Mouse (Mus musculus) right cerebral cortex, postnatal 14 days (tissue): ENCODE measurements around the gene Creb5.

Source experiments
- DNase-seq: peaks from one replicate; pipeline ENCODE4 v3.0.0; 2022

The Creb5 gene

DNA sequence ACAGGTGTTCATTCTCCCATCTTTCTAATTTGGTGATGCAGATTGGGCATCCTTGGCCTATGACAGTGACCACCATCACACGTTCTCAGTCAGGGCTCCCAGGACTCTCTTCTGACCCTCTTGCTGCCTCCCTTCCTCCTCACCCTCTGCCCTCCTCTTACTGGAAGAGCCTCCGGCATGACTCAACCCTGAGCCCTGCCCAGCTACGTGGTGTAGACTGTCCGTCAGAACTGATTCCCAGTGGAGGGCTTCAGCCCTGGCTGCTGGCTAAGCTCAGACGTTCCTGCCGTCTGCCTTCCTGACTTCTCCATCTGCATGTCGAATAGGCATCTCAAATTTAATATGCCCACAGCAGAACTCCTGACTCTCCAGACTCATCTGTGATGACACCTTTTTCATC is 275.5 kb downstream of the Creb5 start:
- no peak for DNase-seq

DNA sequence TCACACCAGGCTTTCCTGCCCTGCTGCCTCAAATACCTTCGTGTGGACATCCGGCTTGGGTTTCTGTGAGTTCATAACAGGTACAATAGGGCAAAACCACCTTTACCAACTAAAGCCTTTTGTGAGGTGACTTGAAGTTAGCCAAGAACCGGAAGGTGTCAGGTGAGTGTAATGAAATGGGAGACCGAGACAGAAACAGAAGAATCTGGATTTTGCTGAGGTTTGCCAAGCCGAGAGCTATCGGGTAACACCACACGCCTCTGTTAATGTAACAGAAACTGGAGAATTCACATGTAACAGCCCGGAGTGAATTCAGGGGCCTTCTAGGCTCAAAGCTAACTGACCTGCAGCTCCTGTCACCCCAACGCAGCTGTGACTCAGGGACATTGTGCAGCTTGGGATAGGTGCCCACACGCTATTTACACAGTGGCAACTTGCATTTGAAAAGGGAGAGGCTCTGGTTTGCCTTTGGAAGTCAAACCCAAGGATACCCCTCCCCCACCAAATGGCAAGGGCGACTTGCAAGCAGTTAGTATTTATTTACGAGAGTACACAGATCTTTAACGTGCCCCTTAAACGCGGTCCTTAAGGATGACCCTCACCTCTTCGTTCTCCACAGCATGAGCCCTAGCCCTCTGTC is 276.6 kb downstream of the Creb5 start:
- no peak for DNase-seq

DNA sequence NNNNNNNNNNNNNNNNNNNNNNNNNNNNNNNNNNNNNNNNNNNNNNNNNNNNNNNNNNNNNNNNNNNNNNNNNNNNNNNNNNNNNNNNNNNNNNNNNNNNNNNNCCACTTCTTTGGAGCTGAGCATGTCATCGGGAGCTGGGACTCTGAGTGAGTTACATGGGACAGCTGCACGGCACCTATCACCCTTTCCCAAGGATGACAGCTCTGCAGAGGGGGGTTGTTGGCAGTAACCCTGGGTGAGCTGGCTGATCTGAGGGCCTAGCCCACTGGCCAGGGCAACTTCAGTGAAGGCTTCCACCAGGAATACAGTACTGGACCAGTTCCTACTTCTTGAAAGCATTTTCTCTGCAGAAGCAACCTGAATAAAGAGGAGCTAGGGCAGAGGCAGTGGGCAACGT is 282.4 kb downstream of the Creb5 start:
- DNase-seq: no peak

DNA sequence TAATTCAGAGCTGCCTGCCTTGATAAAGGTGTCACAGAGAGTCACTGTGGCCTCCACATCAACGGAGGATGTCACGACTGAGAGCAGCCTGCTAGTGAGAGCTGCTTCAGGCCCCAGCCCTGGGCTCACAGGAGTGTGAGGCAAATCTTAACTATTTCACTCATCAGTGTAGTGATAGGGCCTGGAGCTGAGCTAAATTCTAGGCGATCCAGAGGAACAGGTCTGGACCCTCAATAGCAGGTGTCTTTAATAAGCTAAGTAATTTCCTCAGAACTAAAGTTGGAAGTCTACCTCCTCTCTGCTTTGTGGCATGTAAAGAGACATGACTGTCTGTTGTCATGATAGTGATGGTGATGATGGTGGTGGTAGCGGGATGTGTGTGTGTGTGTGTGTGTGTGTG is 283.8 kb downstream of the Creb5 start:
- no peak for DNase-seq

DNA sequence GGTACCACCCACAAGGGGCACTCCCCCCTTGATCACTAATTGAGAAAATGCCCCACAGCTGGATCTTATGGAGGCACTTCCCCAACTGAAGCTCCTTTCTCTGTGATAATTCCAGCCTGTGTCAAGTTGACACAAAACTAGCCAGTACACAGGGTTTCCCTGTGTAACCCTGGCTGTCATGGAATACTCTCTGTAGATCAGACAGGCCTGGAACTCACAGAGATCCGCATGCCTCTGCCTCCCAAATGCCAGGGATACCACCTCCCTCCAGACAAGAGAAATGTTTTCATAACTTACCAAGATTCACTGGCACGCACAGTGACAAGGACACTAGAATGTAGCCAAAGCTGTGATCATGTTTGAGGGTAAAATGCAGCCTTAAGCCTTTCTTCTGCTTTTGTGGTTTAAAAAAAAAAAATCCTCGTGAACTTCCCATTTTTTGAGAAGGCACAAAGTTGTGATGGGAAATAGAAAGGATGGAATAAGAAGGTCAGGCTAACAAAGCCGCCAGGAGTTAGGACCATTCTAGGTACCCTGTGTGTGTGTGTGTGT is 284.6 kb downstream of the Creb5 start:
- DNase-seq: no peak

DNA sequence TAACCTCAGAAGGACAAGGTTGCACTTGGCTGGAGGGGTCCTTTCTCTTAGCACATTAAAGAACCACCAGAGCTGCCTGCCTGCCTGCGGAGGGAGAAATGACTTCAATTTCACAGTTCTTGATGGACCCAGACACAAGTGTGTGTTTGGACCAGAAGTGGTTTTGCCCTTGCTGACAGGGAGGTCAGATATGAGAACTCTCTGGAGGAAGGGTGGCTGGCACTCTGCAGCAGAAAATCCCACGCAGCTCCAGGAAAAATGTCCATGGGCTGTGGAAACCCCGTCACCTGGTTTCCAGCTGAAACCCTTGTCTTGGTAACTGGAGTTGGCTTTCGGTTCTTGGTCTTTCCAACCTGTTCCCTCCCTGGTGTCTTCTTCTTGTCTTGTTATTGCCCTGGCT is 285.4 kb downstream of the Creb5 start:
- DNase-seq: no peak

DNA sequence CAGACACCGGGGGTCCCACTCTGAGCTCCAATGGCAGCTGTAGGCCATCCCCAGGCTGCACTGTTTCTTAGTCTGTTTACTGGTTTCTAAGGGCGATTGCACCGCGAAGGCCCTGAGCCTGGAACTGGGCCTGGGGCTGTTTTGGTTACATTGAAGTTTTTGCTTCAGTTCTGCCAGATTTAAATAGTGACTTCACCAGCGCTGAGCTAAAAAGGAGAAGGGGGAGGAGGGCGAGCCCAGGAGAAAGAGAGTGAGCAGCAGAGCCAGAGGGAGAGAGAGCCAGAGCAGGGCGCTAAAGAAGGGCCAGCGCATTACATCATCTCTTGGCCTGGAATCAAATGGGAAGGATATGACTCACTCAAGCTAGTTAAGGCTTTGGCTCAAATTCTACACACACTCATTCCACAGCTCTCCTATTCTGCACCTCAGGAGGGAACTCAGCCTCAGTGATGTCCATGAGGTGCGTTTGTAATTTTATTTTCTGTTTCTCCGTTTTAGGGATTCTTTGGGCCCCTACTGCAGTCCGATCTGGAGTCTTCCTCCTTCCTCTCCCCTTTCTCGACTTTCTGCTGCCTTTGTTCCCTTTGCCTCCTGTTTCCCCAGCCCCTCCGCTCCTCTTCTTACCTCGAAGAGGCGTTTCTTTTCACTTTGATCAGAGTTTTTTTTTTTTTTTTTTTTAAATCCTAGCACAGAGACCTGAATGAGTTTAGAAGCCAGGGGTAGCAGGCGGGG is 286.1 kb downstream of the Creb5 start:
- peak; percentile 66 for DNase-seq

DNA sequence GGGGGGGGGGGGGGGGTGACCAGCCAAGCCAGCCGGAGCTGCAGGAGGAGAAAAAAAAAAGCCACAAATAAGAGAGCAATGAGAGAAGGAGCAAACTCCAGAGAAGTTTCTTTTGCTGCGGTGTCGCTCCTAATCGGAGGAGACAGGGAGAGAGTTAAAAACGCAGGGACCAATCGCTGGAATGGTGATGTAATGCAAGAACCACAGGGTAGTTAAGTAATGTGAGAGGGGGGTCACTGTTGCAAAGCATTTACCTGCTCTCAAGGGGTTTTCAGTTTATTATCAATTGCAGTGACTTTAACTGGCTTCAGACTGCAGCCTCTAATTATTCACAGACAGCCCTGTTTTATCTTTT is 286.6 kb downstream of the Creb5 start:
- DNase-seq: no peak

DNA sequence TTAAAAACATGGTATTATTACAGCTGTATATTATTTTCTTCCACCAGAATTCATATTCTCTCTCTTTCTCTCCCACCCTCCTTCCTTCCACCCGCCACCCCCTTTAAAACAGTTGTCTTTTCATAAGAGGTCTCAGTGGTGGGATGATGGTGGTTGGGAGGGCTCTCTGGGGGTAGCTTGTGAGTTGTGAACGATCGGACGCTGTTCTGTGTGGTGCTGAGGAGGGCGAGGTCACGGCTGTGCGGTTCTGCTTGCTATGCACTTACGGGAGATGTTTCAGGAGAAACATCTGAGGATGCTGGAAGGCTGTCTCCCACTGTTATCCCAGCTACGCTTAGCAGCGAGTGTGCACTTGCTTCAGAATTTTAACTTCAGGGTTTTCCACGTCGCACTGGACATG is 287.0 kb downstream of the Creb5 start:
- no peak for DNase-seq

DNA sequence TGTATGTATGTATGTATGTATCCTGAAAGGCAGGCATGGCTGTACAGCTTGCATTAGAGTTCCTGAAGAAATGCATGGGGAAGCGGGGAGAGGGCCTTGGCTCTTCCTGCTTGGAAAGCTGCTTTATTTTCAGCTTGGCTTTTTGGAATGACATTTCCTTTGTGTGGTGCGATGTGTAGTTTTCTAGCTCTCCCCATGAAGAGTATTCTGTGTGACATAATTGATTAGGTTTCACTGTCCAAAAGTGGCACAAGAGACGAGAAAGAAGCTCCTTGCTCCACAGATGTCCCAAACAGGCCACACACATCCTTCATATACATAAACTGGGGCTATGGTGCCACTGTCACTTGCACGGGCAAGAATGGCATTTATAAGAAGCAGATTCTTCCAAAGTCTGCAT is 288.1 kb downstream of the Creb5 start:
- DNase-seq: no peak

DNA sequence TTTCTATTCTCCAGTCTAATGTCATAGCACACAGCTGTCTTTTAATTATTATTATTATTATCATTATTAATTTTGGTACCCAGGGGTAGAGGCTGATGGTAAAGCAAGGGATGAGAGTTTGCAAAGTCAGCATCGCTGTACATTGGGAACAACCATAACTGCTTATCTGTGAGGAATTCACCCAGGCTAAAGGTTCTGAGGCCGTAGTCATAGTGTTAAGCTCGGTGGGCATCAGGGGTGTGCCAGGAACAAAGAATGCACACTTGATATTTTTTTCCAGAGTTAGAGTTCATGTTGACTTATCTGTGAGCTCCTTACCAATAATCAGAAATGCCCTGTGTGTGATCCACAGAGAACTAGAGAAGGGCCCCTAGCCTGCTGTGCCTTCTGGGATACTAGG is 288.8 kb downstream of the Creb5 start:
- no peak for DNase-seq

DNA sequence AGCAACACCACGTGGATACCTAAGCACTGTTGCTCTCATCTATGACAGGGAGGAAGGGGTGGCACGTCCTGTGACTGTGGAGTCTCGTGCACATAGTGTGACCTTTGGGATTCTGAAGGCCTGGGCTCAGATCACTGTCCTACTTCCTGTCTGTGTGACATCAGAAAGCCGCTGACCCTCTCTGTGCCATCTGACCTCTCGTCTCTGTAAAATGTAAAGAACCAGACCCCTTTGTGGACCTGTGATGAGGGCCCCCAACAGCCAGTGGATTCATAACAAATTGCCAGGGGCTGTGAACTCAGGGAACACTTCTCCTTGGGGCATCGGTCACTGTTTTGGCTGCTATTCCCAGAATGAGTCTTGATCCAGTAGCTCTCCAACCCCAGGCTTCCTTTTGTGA is 289.8 kb downstream of the Creb5 start:
- no peak for DNase-seq

DNA sequence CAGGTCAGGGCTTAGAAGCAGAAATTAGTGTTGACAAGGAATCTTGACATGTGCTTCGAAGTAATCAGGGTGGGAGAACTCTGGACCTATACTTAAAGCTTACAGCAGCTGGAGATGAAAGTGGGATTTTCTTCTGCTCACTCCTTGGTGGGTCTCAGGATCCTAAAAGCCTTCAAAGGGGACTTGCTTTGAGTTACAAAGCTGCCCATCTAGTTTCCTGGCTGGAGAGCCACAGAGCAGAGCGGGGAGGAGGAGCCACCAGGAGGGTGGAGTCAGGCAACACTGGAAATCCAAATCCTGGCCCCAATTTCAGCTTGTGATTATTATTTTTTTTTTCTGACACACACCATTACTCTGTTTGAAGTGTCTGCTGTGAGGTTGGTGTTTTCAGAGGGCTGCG is 290.7 kb downstream of the Creb5 start:
- DNase-seq: no peak

DNA sequence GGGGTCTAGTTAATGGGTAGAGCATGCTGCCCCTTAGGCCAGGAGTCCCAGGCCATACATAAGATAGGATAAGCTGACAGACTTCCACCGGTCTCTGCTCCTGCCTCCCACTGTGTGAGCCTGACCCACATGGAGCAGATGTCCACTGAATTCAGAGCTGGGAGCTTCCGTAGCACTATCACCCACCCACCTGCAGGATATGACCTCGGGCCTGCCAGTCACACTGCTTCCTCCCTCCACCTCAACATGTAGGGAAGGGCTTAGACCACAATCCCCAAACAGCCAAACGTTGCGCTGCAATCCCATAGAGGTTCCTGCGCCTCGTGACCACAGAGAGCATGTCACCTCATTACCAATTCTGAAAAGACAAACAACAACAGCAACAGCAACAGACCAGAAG is 293.3 kb downstream of the Creb5 start:
- DNase-seq: no peak

DNA sequence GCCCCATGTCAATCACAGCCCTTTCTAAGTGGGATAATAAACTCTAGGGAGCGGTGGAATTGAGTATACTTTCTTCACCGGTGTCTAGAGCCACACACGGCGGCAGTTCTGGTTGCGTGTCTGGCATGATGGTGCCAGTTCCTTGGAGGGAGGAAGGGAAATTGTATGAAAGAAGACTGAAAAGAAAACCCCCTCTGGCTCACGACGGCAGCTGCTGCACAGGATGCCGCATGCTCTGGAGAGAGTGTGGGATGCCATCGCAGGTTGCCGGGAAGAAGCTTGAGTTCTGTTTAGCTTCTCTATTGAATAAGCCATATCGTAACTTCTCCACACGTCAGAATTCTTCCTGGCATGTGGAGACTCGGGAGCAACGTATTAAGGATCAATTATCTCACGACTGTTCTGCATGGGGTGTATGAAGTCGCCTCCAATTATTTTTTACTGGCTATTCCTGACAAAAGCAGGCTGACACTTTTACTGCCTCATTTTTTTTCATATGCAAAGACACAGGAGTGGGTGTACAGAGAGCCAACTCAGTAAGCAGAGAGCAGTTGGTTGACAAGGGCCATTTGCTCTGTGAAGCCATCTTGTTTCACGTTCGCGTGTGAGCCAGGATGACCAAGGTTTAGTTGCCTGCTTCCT is 296.3 kb downstream of the Creb5 start:
- peak; percentile 39 for DNase-seq

DNA sequence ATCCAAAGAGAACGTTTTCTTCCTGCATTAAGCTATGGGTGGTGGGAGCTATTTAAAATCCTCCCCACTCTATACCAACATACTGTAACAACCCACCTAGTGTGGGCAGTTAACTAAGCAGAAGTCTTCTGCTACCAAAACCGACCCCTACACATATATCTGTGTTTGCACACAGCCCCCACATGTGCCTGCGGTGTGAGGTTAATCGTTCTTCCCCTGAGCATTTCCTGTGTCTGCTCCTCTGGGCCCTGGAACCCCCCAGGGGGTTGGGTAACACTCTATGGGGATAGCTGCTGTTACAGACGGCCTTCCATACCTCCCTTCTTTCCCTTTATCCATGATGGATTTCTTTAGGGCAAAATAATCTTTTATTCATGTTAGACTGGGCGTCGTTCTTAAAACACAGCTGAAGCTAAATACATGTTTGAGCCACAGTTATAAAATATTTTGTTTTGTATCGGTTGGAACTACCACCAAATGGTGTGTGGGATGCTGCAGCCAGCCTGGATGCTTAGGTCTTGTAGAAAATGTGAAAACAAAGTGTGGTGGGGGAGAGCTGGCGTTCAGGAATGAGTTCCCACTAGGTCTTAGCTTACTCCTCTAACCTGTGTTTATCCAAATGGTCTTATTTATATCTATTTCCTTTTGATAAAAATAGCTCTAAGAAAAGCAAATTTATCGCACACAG is 297.8 kb downstream of the Creb5 start:
- DNase-seq: no peak

DNA sequence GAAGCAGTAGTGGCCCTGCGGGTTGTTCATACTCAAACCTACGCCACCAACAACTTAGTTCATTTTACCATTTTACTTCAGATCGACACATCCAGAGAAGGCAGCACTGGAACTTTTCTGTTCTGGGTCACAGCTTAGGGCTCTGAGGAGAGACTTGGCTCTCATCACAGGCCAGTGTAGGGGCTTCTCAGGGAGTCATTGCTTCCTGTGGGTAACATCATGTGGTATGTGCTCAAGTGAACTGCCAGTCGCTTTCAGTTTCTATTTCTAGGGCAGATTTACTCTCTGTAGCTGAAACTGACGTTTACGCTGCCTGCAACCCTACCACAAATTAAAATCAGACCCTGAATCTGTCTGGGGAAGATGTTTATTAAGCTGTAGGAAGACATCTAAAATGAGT is 302.7 kb downstream of the Creb5 start:
- DNase-seq: no peak

DNA sequence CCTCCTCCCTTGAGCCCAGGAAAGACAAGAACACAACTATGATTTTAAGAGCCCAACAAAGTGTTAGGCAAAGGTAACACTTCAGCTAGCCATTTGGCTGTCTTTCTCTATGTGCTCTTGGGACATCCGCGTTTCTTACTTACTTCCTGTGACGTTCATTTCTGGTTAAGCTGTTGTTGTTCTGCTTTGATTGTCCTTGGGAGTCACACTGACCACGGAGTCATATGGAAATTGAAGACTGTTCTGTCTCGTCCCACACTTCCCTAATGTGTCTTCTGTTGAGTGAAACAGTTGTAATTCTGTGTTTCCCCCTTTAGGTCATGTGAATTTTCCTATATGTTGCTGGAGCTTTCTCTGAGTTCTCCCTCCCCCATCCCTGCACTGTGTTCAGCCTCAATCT is 305.2 kb downstream of the Creb5 start:
- DNase-seq: no peak

DNA sequence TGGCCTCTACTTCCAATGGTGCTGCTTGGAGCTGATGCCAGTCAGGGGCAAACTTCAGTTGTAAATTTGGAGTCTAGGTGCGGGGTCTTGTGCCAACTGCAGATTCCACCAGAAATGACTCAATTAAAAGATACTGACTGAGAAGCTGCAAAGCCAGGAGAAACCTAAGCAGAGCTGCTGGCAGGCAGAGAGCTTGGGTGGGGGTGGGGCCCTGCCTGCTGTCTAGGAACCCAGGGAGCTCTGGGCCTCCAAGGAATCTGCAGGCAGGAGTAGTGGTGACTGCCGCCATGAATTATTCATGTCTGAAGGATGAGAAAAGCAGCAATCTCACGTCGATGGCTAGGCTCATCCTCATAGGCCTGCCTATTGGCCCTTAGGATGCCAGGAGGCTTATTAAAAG is 306.5 kb downstream of the Creb5 start:
- no peak for DNase-seq

DNA sequence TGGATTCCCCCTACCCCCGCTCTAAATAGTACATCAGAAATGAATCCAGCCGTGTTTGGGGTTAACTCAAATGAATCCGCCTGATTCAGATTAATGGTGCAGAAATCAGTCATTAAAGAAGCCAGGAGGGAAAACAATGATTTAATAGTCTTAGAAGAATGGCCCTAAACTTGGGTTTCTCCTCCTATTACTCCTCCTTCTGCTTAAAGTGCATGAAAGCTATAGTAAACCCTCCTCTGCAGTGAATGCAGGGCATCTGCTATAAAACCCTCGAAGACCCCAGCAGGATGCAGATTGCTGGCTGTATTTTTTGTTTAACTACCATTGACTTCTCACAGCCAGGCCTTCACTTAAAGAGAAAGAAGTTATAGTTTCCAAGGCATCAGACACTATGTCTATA is 307.2 kb downstream of the Creb5 start:
- DNase-seq: no peak

DNA sequence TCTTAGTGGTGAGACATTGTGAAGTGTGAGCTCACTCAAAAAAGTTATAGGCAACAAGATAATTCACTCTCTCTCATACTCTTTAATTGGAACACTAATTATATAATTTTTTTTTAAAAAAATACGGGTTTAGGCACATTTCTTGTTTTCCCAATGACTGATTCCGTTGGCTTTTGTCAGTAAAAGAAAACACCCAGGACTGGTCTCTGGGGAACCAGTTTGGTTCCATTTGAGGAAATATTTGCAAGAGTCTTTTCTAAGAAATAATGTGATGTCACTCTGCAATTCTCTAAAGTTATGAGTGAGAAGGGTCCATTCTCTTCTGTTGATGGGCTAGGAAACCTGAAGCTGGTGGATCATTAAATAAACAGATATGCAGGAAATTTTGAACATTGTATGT is 309.3 kb downstream of the Creb5 start:
- DNase-seq: no peak

DNA sequence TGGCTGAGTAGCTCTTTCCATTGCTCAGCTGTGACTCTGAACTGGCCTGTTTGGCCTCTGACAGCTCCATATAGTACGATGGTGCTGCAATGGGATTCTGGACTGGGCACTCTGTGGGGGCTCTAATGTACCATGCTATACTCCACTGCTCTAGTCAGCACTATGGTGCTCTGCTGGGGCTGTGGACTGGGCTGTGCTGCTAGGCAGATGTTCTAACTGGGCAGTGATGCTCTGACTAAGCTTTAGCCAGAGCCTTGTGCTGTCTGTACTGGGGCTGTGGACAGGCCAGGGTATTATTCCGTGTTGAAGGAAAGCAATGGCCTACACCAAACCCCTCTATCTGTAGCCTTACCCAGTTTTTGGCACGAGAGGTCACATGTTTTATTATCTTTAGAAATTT is 316.0 kb downstream of the Creb5 start:
- DNase-seq: no peak

DNA sequence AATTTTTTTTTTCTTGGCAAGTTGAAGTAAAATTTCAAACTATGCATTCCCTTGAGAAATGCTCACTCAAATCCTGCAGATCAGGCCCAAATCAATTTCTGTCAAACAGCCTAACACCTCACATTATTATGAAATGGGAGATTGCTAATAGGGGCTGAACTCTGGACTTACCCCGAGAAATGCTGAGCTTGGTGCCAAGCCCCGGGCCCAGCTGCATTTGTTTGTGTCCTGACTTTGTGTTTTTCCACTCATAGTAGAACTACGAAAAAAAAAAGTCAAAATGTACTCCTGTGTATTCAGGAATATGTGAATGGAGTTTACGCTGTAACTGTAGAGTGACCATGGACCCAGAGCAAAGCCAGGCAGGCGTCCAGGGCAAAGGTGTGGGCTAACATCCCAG is 316.6 kb downstream of the Creb5 start:
- no peak for DNase-seq

DNA sequence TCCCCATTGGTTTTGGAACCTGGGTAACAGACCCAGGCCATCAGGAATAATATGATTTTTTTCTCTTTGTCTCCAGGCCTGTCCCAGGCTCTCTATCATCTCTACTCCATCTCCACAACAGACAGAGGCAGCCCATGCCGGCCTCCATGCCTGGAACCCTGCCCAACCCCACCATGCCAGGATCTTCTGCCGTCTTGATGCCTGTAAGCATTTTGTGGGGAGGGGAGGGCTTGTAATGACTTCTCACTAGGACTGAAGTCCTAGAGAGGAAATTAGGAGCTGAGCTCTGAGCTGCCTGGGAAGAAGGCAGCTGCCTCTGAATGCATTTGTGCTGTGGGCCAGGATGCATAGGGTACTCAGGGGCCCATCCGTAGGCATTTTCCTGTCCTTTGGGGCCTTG is 317.3 kb downstream of the Creb5 start:
- DNase-seq: no peak
